17 mouse cellular contexts compared by ENCODE assay signal in genomic region chr2:163398770-163399169, GRCm38 (mm10). TPM values are rescaled to one million over a fixed set of nuclear protein-coding genes. Genes with fewer than 3 reads are reported as not detected.
DNase-seq lines count a peak whose midpoint lies in the region; ATAC-seq and TF ChIP-seq lines count a peak whose summit lies in the region.
"Had no signal": no experiment of that assay in that cellular context is flagged by ENCODE, and none has a peak within 500 bp of the region (broad histone marks: within the 10 kb centered on the region; RNA-seq: fewer than 3 reads in every experiment).

No protein-coding gene starts in this region.

- H3K4me2 ChIP-seq in heart, embryonic 11.5 days, result peak overlapping the region; percentile 76
- H3K4me2 ChIP-seq in intestine, postnatal 0 days (replicated peaks; ENCODE audit: low read depth), result 0 out of 2 replicates have a peak overlapping the region, but pooled peaks have one; percentile 3
- H3K4me2 ChIP-seq: hindbrain, embryonic 13.5 days; midbrain, embryonic 13.5 days had no signal

- H3K27ac ChIP-seq in heart, embryonic 11.5 days (ENCODE audit: low read depth, low read length), result peak overlapping the region; percentile 92
- H3K27ac ChIP-seq in testis, adult 2 months (ENCODE audit: control insufficient read depth, insufficient read depth, low read depth, low read length), result peak overlapping the region; percentile 18
- peak overlapping the region; percentile 54 for H3K27ac ChIP-seq in intestine, postnatal 0 days (ENCODE audit: low read depth, low read length)
- H3K27ac ChIP-seq: embryonic facial prominence, embryonic 13.5 days; hindbrain, embryonic 13.5 days; midbrain, embryonic 13.5 days had no signal

- DNase-seq in heart, adult 8-10 months (ENCODE audit: low spot score), result no peak
- no peak for DNase-seq in testis, postnatal 10 days (ENCODE audit: low spot score)
- no peak for DNase-seq in frontal cortex, postnatal 25 days (ENCODE audit: low spot score in 2 of 2)
- no peak for DNase-seq in c-Kit-positive CD71-positive TER-119-positive erythroid progenitor cells, embryonic 14.5 days (ENCODE audit: low spot score)
- DNase-seq: cerebellum, adult 11 months; gastrocnemius, postnatal 14 days; kidney, adult 9 months; lung, postnatal 4 days had no signal

- TF ChIP-seq POLR2A in testis, adult 2 months (IDR thresholded peaks at IDR 0.05; ENCODE audit: control insufficient read depth, low read depth, low read length), result no peak

- 67% methylated on average over 4 of the region's 4 CpGs for WGBS in heart, embryonic 11.5 days (ENCODE audit: insufficient replicate concordance)
- 86% methylated on average over 4 of the region's 4 CpGs for WGBS in intestine, postnatal 0 days

- no peaks in the 10 kb centered on the region for H3K27me3 ChIP-seq in heart, embryonic 11.5 days (ENCODE audit: control insufficient read depth, insufficient read depth, low read length)
- no peaks in the 10 kb centered on the region for H3K27me3 ChIP-seq in testis, adult 2 months (ENCODE audit: control insufficient read depth, insufficient read depth, low read length)
- H3K27me3 ChIP-seq in intestine, postnatal 0 days (replicated peaks; ENCODE audit: control insufficient read depth, insufficient read depth, low read length), result no peaks in the 10 kb centered on the region
- H3K27me3 ChIP-seq: embryonic facial prominence, embryonic 13.5 days had no signal

- H3K4me1 ChIP-seq in heart, embryonic 11.5 days (ENCODE audit: control insufficient read depth, insufficient read depth, low read length), result peaks cover 18% of the 10 kb centered on the region
- peaks cover 16% of the 10 kb centered on the region for H3K4me1 ChIP-seq in testis, adult 2 months (ENCODE audit: control insufficient read depth, insufficient read depth, low read length)
- H3K4me1 ChIP-seq in intestine, postnatal 0 days (replicated peaks; ENCODE audit: control insufficient read depth, insufficient read depth, low read length), result 0 out of 2 replicates have a peak, but pooled peaks cover 1% of the 10 kb centered on the region

- H3K36me3 ChIP-seq in heart, embryonic 11.5 days (ENCODE audit: control insufficient read depth, insufficient read depth, low read length), result no peaks in the 10 kb centered on the region
- H3K36me3 ChIP-seq in testis, adult 2 months (ENCODE audit: control insufficient read depth, insufficient read depth, low read length), result no peaks in the 10 kb centered on the region
- H3K36me3 ChIP-seq in intestine, postnatal 0 days (ENCODE audit: control insufficient read depth, insufficient read depth), result no peaks in the 10 kb centered on the region
- H3K36me3 ChIP-seq: embryonic facial prominence, embryonic 13.5 days; midbrain, embryonic 13.5 days had no signal

- ATAC-seq in heart, embryonic 11.5 days (replicated peaks; ENCODE audit: insufficient number of reproducible peaks, low FRiP score, low TSS enrichment), result no peak
- no peak for ATAC-seq in intestine, postnatal 0 days
- ATAC-seq: forebrain, embryonic 16.5 days; midbrain, embryonic 13.5 days had no signal

- no peak for TF ChIP-seq CTCF in testis, adult 2 months (IDR thresholded peaks at IDR 0.05; ENCODE audit: control insufficient read depth, insufficient read depth, insufficient replicate concordance, low read depth, low read length)
- TF ChIP-seq CTCF in intestine, postnatal 0 days (IDR thresholded peaks at IDR 0.05; ENCODE audit: low read depth), result no peak

- peak overlapping the region; percentile 97 for H3K9ac ChIP-seq in heart, embryonic 11.5 days (ENCODE audit: low read depth, low read length)
- 0 out of 2 replicates have a peak overlapping the region, but pooled peaks have one; percentile 17 for H3K9ac ChIP-seq in intestine, postnatal 0 days (ENCODE audit: low read depth, low read length)
- H3K9ac ChIP-seq: midbrain, embryonic 13.5 days had no signal

- no peaks in the 10 kb centered on the region for H3K9me3 ChIP-seq in heart, embryonic 11.5 days (replicated peaks; ENCODE audit: control insufficient read depth, low read length)
- H3K9me3 ChIP-seq in intestine, postnatal 0 days (ENCODE audit: control insufficient read depth), result no peaks in the 10 kb centered on the region
- H3K9me3 ChIP-seq: embryonic facial prominence, embryonic 13.5 days; G1E; hindbrain, embryonic 13.5 days; midbrain, embryonic 13.5 days had no signal

- H3K4me3 ChIP-seq in heart, embryonic 11.5 days (ENCODE audit: low read depth, low read length), result peak overlapping the region; percentile 62; the same call in 1 of the 2 replicates
- H3K4me3 ChIP-seq in testis, adult 2 months (ENCODE audit: control insufficient read depth, low read depth, low read length), result no peak overlapping the region
- no peak overlapping the region for H3K4me3 ChIP-seq in intestine, postnatal 0 days (ENCODE audit: low read depth, low read length)
- H3K4me3 ChIP-seq: embryonic facial prominence, embryonic 13.5 days; hindbrain, embryonic 13.5 days; midbrain, embryonic 13.5 days had no signal

RNA-seq across cellular contexts. Expression of gene Jph2, which starts 1.0 kb away (rescaled TPM):
- polyA plus RNA-seq in heart, embryonic 11.5 days (2014; fragmentation: Nextera tagmentation; extraction: Ambion mirVana), result 19.5 and 22.7 TPM in 2 replicates
- total RNA-seq in heart, adult 8-10 months (2022), result 100 to 1,000 TPM; 423 to 464 (median 433) TPM
- 2.3 and 3.6 TPM in 2 replicates for polyA plus RNA-seq in testis, adult 2 months (2012; rRNA removed)
- 9.8 and 10.0 TPM in 2 replicates for polyA plus RNA-seq in intestine, postnatal 0 days (2015; fragmentation: Nextera tagmentation; extraction: Ambion mirVana)
- polyA plus RNA-seq: G1E had no signal

RNA-seq across cellular contexts. Expression of gene Oser1, which starts 25.7 kb away (rescaled TPM):
- 60.8 and 64.1 TPM in 2 replicates for polyA plus RNA-seq in heart, embryonic 11.5 days (2014; fragmentation: Nextera tagmentation; extraction: Ambion mirVana)
- 10 to 100 TPM; 19.4 to 21.8 (median 20.3) TPM for total RNA-seq in heart, adult 8-10 months (2022)
- polyA plus RNA-seq in testis, adult 2 months (2012; rRNA removed), result 209 and 304 TPM in 2 replicates
- 62.3 and 64.5 TPM in 2 replicates for polyA plus RNA-seq in intestine, postnatal 0 days (2015; fragmentation: Nextera tagmentation; extraction: Ambion mirVana)

RNA-seq across cellular contexts. Expression of gene Gdap1l1, which starts 39.5 kb away (rescaled TPM):
- polyA plus RNA-seq in heart, embryonic 11.5 days (2014; fragmentation: Nextera tagmentation; extraction: Ambion mirVana), result 0.31 and 0.64 TPM in 2 replicates
- total RNA-seq in heart, adult 8-10 months (2022), result not detected
- 0.16 and 0.18 TPM in 2 replicates for polyA plus RNA-seq in testis, adult 2 months (2012; rRNA removed)
- 2.3 and 2.4 TPM in 2 replicates for polyA plus RNA-seq in intestine, postnatal 0 days (2015; fragmentation: Nextera tagmentation; extraction: Ambion mirVana)
- total RNA-seq: liver, adult 2 months had no signal
- polyA plus RNA-seq: G1E; liver, adult 2 months had no signal

Comparison
In these comparisons a context has a peak if more than half of its experiments do, and no peak if none do; other contexts are left out.
1. H3K27ac ChIP-seq: peak in every context shown above with its lines; median percentile 92 in heart, embryonic 11.5 days; 54 in intestine, postnatal 0 days; 18 in testis, adult 2 months.